Mouse (Mus musculus) hematopoietic multipotent progenitor cell, adult 10-12 weeks (in vitro differentiated cells): ENCODE measurements around the gene Hist1h2bg. TPM values are rescaled to one million over a fixed set of nuclear protein-coding genes. Genes with fewer than 3 reads are reported as not detected.

ENCODE experiments used
- polyA plus RNA-seq: library from polyadenylated mRNA; stranded (reverse); fragments of >175 nt; gene quantifications from 2 replicates; pipeline ENCODE4 v1.2.3, GENCODE M21; 2012; ENCODE audit warnings: low replicate concordance

Hist1h2bg gene
- polyA plus RNA-seq, 1 experiment: 4.5 TPM

Other genes with a start within 250 kb of the Hist1h2bg start
- 0.58 and 1.2 TPM in 2 replicates for gene Zfp322a, start 202.2 kb upstream of the Hist1h2bg start, polyA plus RNA-seq
- 4.2 and 5.2 TPM in 2 replicates for gene Abt1, start 147.5 kb upstream of the Hist1h2bg start, polyA plus RNA-seq
- 0.04 TPM in 1 of 2 replicates, not detected in the other for gene Btn1a1, start 105.5 kb upstream of the Hist1h2bg start, polyA plus RNA-seq
- gene Btn2a2, start 82.5 kb upstream of the Hist1h2bg start, polyA plus RNA-seq: not detected in 2 replicates
- gene Hist1h4h, start 40.3 kb upstream of the Hist1h2bg start, polyA plus RNA-seq: 10.6 and 15.4 TPM in 2 replicates
- gene Hist1h2af, start 37.5 kb upstream of the Hist1h2bg start, polyA plus RNA-seq: 44.2 and 69.4 TPM in 2 replicates
- 1.6 and 7.3 TPM in 2 replicates for gene Hist1h3g, start 36.0 kb upstream of the Hist1h2bg start, polyA plus RNA-seq
- 0.36 and 0.54 TPM in 2 replicates for gene Hist1h2bh, start 28.0 kb upstream of the Hist1h2bg start, polyA plus RNA-seq
- gene Hist1h3f, start 27.3 kb upstream of the Hist1h2bg start, polyA plus RNA-seq: 2.4 and 2.8 TPM in 2 replicates
- gene Hist1h4f, start 19.7 kb upstream of the Hist1h2bg start, polyA plus RNA-seq: 3.8 and 7.2 TPM in 2 replicates
- 0.55 and 0.68 TPM in 2 replicates for gene Hist1h1d, start 18.1 kb upstream of the Hist1h2bg start, polyA plus RNA-seq
- 3.2 and 3.6 TPM in 2 replicates for gene Hist1h3e, start 9.0 kb upstream of the Hist1h2bg start, polyA plus RNA-seq
- 4.8 and 7.7 TPM in 2 replicates for gene Hist1h2ae, start 176 bp upstream of the Hist1h2bg start, polyA plus RNA-seq
- gene Hist1h2bf, start 2.8 kb downstream of the Hist1h2bg start, polyA plus RNA-seq: 2.0 and 4.0 TPM in 2 replicates
- gene Hist1h2ad, start 3.0 kb downstream of the Hist1h2bg start, polyA plus RNA-seq: 2.4 and 2.6 TPM in 2 replicates
- gene Hist1h3d, start 4.4 kb downstream of the Hist1h2bg start, polyA plus RNA-seq: 0.33 and 1.7 TPM in 2 replicates
- gene Hist1h4d, start 10.2 kb downstream of the Hist1h2bg start, polyA plus RNA-seq: 12.3 and 12.6 TPM in 2 replicates
- gene Hist1h2be, start 49.7 kb downstream of the Hist1h2bg start, polyA plus RNA-seq: 1.4 and 1.7 TPM in 2 replicates
- gene Hist1h1e, start 51.2 kb downstream of the Hist1h2bg start, polyA plus RNA-seq: 5.6 and 11.8 TPM in 2 replicates
- gene Hist1h2ac, start 112.6 kb downstream of the Hist1h2bg start, polyA plus RNA-seq: 0.80 and 1.2 TPM in 2 replicates
- gene Hist1h2bc, start 112.8 kb downstream of the Hist1h2bg start, polyA plus RNA-seq: 10.2 and 11.3 TPM in 2 replicates
- gene Hist1h1t, start 124.4 kb downstream of the Hist1h2bg start, polyA plus RNA-seq: not detected in 2 replicates
- gene Hist1h4c, start 127.1 kb downstream of the Hist1h2bg start, polyA plus RNA-seq: 2.4 and 2.5 TPM in 2 replicates
- 12.7 and 34.4 TPM in 2 replicates for gene Hfe, start 139.5 kb downstream of the Hist1h2bg start, polyA plus RNA-seq
- 26.1 and 77.9 TPM in 2 replicates for gene Hist1h1c, start 167.4 kb downstream of the Hist1h2bg start, polyA plus RNA-seq
- 0.55 and 4.8 TPM in 2 replicates for gene Hist1h3c, start 174.2 kb downstream of the Hist1h2bg start, polyA plus RNA-seq
- 3.5 and 6.0 TPM in 2 replicates for gene Hist1h2bb, start 175.3 kb downstream of the Hist1h2bg start, polyA plus RNA-seq
- gene Hist1h2ab, start 179.7 kb downstream of the Hist1h2bg start, polyA plus RNA-seq: 4.8 and 6.2 TPM in 2 replicates
- gene Hist1h3b, start 180.9 kb downstream of the Hist1h2bg start, polyA plus RNA-seq: 4.0 TPM in 1 of 2 replicates, not detected in the other
- 4.4 and 10.3 TPM in 2 replicates for gene Hist1h4b, start 185.6 kb downstream of the Hist1h2bg start, polyA plus RNA-seq
- 5.9 and 9.4 TPM in 2 replicates for gene Hist1h4a, start 189.8 kb downstream of the Hist1h2bg start, polyA plus RNA-seq
- gene Hist1h3a, start 191.0 kb downstream of the Hist1h2bg start, polyA plus RNA-seq: 1.4 and 5.7 TPM in 2 replicates
- gene Hist1h1a, start 192.3 kb downstream of the Hist1h2bg start, polyA plus RNA-seq: 0.40 and 0.81 TPM in 2 replicates
- gene Trim38, start 198.5 kb downstream of the Hist1h2bg start, polyA plus RNA-seq: not detected in 2 replicates
- gene Slc17a2, start 235.6 kb downstream of the Hist1h2bg start, polyA plus RNA-seq: not detected in 2 replicates